Mouse (Mus musculus): ENCODE measurements around the gene Fam189a1. TPM values are rescaled to one million over a fixed set of nuclear protein-coding genes. Genes with fewer than 3 reads are reported as not detected.

Fam189a1 gene
- total RNA-seq, 2 experiments from 2014 or later, result 26.4 to 34.3 TPM

DNA sequence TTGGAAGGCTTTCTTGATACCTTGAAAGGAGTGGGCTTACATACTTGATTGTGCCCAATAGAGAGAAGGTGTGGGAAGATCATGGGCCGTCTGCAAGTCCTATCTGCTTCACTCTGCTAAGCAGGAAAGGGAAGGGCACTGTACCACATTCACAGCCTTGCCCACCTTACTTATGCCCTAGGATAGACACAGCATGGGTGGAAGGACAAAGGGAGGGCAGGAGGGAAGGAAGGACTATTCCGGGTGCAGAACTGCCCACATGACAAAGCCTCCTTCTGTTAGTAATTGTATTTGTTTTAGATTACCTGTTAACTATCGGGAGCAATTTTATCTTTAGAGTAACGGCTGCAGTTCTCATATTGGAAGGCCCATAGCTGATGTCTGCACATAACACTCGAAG is 108.7 kb downstream of the Fam189a1 start:
- intact Hi-C loops (cut with DNase I), result no loop called here
- DNase-seq, result no peak

DNA sequence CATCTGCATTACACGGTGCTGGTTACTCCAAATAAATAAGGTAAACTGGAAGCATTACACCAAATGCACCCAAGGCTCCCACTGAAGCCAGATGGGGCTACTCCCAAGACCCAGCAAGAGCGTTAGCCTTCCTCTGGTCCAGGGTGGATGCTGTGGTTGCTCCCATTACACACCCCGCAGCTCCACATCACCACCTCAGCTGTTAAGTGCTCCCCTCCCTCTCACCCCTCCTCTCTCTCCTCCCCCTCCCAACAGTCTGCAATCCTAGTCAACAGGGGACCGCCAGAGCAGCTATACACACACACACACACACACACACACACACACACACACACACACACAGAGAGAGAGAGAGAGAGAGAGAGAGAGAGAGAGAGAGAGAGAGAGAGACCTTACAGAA is 109.7 kb downstream of the Fam189a1 start:
- DNase-seq, result no peak
- intact Hi-C loops (cut with DNase I), result no loop called here

DNA sequence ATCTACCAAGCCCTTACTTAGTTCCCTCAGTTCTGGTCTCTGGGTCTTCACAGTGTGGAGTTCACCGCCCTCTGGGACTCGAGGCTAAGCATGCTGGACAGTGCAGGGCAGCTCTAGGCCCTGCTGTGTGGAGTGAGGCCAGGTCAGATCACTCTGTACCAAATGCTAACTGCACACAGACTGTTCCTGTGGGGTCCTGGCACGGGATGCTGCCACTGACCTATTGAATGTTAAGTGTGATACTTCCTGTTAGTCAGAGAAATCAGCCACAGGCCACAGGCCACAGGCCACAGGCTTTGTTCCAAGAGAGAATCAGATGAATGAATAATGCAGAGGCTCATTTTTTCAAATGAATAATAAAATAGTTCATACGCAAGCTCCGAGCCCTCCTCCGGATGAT is 112.1 kb downstream of the Fam189a1 start:
- peak; percentile 54 for DNase-seq
- intact Hi-C loops (cut with DNase I), result no loop called here

DNA sequence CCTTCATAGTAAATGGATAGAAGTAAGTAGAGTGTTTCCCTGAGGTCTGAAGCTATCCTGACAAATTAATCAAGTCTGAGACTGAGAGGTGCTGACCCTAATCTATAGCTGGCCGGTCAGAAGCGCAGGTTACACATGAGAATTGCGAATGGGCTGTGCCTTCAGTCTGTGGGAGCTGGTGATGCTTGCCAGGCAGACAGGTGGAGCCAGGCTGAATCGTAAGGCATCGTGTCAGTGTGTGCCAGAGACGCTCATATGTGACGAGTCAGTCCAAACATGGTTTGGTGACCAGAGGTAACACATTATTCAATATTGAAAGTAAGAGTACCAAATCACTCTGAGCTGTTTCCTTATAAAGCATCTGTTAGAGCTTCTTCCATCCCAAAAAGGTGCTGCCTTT is 115.3 kb downstream of the Fam189a1 start:
- DNase-seq, result no peak
- intact Hi-C loops (cut with DNase I), result no loop called here

DNA sequence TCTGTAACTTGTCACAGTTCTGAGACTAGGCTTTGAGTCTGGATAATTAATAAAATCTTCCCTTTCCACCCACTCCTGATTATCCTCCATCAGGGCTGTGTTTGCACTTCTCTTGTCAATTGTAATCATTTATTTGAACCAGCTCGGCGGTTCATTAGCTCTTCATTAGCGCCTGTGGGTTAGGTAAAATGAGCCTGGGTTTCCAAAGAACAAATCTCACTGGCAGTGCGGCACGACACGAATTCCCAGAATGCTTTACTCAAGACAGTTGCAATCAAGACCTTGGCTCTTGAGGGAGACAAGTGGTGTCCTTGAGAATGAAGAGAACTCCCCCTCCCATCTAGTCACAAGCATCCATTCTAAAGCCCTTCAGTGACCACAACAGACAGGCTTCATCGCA is 124.6 kb downstream of the Fam189a1 start:
- DNase-seq, result no peak
- intact Hi-C loops (cut with DNase I), result no loop called here

DNA sequence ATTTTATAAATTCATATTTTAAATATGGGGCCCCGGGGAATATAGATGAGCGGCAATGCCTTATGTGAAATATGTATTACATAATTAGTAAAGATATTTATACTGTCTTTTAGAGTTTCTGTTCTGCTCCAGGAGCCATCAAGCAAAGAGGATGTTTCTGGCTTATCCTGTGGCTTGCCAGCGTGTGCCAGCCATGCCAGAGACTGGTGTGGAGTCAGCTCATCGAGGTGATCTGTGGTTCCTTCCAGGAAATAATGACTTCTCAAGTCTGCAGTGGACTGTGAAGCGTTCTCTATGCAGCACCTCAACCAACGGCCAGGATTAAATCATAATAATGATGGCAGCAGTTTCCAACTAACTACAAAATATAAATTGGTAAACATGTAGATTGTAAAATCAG is 125.2 kb downstream of the Fam189a1 start:
- no peak for DNase-seq
- intact Hi-C loops (cut with DNase I), result no loop called here

DNA sequence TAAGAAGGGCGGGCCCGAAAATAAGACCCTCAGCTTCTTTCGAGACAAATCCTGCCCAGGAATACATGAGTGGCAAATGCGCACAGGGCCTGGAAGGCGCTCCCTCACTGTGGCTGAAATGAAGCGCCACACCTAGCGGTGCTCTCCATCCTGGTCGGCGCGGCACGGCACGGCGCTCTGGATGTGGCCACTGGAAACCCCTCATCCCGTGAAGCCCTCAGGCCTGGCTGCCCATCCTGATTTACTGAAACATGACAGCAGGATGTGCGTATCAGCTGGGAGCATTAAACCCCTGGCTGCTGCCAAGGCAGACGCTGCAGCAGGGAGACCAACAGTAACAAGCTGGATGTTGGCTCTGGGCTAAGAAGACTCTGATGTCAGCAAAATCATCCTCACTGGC is 126.4 kb downstream of the Fam189a1 start:
- DNase-seq, result peak; percentile 19
- intact Hi-C loops (cut with DNase I), result no loop called here

DNA sequence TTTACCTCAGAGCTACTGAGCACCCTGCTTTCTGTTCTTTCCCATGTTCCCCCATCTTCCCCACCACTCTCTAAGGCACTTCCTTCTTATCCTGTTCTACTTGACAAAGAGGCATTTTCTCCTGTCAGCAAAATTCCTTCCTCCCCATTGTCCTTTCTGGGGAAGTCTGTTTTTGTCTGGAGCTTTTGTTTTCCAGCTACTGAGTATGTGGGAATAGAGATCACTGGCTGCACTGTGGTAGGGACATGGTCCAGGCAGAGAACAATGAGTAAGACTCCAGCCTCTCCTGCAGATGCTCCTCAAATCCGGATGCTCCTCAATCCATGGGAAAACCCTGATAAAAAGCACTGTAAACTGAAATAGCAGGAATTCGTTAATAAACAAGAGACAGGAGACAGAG is 135.1 kb downstream of the Fam189a1 start:
- DNase-seq, result no peak
- intact Hi-C loops (cut with DNase I), result no loop called here

DNA sequence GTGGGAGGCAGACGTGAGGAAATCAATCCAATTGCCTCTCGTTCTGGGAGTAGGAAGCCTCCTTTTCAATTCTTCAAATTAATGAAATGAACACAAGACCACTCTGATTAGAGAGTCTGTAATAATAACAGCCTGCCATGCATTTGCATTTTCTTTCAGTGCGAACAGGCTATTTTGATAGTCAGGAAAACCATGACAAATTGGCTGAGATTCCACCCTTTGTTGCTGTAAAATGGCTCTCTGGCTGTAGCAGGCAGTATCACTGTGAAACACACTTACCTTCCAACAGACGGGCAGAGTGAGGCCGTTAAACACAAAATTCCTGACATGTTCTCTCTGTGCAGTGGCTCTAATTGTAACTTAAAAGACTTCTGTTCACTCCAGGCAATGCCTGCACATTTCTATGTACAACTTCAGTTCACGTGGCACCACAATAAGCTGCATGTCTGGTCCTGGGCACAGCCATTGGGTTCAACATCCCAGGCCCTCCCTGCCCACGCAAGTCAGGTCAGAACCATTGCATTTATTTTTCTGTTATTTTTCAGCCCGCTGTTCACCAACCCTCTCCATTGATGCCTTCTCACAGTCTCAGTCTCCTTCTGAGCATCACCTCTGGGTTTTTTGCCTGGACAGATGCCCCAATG is 138.2 kb downstream of the Fam189a1 start:
- DNase-seq, result no peak
- intact Hi-C loops (cut with DNase I), result no loop called here

DNA sequence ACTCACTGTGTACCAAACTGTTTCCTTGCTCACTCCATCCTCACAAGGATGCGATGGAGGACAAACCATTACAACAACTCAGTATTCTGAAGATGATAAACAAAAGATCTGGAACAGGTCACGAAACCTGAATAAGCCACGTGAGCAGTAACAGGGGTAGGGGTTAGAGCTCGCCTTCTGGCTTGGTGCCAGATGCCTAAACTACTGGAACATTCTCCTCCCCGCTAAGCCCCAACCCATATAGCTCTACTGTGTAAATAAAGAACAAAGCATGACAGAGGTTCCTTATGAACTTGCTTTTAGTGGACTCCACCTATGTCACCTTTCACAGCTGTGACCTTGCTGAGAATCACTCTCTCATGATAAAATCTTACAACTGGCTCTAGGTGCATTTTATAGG is 139.0 kb downstream of the Fam189a1 start:
- intact Hi-C loops (cut with DNase I), result no loop called here
- DNase-seq, result no peak

DNA sequence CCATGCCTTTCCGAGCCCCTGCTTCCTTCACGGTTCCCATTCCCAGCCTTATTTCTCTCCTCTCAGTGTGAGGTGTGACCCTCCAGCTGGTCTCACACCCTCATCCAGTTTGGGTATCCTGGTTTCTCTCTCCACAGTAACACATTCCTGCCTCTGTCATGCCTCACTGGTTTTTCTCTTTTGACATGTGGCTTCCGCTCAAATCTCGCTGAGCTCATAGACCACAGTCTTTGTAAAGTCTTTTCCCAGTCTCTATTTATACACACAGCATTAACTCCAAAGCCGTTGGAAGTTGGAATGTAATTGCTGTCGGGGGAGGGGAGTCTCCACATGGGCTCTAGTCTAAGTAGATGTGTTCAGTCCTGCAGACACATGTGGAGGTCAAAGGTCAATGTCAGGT is 145.2 kb downstream of the Fam189a1 start:
- intact Hi-C loops (cut with DNase I), result no loop called here
- DNase-seq, result peak; percentile 8

DNA sequence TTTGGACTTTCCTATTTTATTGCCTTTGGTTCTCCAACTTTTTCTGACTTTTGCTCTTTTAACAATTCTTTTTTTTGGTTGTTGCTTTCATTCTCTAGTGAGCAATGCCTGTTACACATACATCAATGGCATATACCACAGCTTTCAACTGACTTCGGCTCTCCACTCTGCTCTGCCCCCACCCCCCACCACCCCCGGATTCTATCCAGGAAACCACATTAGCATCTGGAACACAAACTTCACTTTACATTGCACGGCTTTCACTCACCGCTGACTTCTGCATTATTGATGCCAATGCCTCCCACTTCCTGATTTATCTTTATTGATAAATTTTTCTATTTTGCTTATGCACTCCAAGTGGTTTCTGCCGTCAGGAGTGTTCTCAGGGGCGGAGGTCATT is 146.1 kb downstream of the Fam189a1 start:
- no peak for DNase-seq
- intact Hi-C loops (cut with DNase I), result no loop called here

DNA sequence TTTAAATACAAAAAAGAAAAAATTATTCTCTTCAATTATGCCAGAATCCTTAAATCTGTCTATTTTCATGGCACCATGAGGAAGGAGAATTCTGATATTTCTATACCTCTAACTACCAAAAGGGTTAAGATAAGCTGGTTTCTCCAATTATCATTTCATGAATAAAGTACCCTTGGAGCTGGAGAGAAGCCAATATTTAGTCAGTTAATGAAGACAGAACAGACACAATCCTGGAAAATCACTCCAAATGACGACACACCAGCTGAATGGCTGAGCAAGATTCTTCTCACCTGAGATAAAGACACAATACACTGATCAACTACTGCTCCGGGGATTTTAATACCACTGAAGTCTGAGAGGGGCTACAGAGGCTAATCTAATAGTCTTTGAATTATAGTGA is 150.6 kb downstream of the Fam189a1 start:
- intact Hi-C loops (cut with DNase I), result no loop called here
- DNase-seq, result no peak

DNA sequence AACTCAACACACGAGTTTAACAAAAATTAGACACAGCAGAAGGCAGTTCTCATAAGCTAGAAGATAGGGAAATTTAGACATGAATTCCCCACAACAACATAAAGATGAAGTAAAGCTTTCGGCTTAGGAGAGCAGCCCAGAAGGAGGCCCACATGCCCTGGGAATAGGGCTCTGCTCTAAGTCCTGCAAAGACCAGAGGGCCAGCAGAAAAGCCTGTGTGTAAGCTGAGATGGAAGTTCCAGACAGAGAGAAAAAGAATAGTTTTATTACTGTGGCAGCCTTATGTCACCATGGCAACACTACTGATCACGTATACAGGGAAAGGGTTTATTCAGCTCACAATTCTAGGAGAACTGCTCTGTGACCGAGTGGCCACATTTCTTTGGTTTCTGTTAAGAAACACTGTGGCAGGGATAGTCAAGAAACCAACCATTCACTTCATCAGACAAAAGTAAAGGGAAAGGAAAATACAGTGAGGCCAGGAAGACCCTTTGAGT is 156.6 kb downstream of the Fam189a1 start:
- intact Hi-C loops (cut with DNase I), result no loop called here
- no peak for DNase-seq

DNA sequence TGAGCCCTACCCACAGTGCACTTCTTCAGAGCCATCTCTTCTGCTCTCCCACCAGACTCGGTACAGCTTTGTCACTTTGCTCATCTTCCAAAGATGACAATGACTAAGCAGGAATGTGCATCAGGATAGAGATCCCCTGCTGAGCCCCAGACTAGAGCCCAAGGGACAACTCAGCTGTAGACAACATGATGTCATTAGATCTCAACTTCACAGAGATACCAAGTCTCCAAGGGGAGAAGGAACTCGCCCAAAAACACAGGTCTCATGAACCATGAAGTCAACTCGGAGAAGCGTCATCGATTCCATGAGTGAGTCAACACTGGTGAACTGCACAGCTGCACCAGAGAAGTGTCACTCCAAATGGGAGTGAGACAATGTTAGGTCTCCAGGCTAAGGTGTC is 158.6 kb downstream of the Fam189a1 start:
- intact Hi-C loops (cut with DNase I), result no loop called here

DNA sequence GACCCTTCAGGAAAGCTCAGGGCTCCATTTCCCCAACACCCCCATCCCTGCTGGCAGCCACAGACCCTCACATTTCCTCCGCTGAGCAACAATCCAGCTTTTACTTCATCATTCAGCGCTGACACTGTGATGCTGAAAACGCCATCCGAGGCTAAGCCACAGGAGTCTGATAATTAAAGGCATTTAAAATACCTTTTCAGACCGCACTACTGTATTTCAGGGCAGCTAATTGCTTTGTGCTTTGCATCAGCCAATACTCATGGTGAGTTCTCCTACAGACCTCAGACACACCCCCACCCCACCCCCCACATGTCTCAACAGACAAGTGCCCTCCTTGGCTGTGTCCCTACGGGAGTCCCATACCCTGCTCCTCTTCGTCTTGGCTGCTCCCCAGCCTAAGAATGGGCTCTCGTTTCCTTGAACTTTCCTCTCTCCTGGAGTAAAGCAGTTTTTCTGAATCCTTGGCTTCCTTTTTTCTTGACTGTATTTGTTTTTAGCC is 160.4 kb downstream of the Fam189a1 start:
- DNase-seq, result no peak
- intact Hi-C loops (cut with DNase I), result no loop called here

More for the DNA sequence above, 158.6 kb downstream of the Fam189a1 start:
- DNase-seq, result no peak

DNA sequence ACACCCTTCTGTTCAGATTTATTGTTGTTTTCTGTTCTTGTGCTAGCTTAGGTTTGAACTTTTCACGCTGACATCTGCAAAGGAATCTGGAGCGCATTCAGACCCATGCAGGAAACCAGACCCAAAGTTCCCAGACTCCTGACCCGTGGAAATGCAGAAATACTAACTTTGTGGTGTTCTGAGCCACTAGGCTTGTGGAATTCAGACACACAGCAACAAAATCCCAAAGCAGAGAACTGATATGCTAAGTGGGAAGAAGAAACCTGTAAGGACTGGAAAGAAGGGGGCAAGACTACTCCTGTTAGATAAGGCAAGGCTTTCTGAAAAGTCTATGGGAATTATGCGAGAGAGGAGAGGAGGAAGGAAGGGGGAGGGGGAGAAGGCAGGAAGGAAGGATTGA is 167.0 kb downstream of the Fam189a1 start:
- no peak for DNase-seq

DNA sequence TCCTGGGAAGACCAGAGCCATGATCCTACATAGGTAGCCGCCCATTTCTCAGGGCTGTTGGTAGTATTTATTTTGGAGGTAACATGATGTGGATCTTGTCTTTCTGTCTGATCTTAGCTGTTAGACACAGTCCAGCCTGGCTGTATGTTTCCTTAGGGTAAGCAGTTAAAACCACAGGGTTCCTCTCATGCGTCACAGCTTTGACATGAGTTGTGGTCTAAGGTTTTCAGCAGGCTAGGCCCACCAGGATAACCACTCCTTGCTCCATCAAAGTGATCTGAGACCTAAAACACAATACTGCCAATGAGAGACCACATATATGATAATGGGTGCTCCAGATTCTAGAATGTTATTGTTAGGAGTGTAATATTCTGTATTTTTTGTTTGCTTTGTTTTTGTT is 168.4 kb downstream of the Fam189a1 start:
- intact Hi-C loops (cut with DNase I), result no loop called here
- no peak for DNase-seq

More for the DNA sequence above, 167.0 kb downstream of the Fam189a1 start:
- intact Hi-C loops (cut with DNase I), result no loop called here

DNA sequence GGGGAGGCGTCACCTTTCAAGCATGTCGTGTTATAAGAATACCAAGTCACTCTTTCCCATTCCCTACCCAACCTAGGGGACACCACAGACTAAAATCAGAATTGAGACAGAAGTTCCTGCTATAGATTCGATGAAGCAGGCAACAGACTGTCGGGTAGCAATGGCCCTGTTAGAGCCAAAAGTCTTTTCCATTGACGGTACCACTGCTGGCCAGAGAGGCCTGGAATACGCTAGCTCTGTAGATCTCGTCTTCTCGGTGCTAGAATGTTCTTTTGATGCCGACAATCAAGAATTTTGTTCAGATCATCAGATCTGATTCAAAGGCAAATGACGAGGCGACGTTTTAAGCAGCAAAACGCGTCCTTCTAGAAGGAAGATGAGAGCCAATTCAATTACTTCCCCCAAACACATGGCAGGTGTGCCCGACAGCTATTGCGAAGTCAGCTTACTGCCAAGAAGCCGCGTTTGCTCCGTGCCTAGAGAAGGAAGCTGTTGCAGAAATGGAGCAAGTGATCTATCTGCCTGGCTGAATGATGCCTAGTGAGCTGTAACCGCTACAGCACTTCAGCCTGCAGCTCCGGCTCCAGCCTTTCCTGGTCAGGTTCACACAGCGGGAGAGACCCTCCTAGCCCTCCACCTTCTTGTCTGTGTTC is 171.8 kb downstream of the Fam189a1 start:
- peak; percentile 67 for DNase-seq
- intact Hi-C loops (cut with DNase I), result no loop called here

DNA sequence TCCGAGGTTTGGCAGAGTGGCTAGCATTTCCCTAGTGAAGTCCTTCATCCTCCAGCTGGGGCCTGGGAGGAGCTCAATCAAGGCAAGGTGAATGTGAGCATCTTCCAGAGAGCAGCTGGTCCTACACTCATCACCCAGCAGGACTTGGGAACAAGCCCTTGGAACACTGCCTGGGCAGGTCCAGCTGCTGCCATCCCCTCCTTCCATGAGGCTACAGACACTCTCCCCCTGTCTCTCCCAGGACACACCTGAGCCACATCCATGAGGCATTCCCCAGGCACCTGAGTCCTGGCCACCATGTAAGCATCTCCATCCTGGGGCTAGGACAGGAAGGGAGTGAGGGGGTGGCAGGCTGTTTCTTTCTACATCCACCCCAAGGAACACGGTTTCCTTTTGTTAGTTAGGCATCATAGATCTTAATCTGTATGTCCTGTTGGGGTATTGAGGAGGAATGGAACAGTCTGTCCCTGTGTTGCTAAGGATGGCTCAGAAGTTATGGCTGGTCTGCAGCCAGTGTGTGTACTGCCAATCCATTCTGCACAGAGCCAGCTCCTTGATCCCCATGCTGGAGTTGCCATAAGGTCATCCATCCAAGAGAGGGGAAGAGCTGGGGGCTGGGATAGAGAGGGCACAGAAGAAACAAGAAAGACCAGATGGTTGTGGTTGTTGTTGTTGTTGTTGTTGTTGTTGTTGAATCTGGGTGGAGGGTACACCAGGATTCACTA is 174.7 kb downstream of the Fam189a1 start:
- intact Hi-C loops (cut with DNase I), result no loop called here
- DNase-seq, result peak; percentile 93

DNA sequence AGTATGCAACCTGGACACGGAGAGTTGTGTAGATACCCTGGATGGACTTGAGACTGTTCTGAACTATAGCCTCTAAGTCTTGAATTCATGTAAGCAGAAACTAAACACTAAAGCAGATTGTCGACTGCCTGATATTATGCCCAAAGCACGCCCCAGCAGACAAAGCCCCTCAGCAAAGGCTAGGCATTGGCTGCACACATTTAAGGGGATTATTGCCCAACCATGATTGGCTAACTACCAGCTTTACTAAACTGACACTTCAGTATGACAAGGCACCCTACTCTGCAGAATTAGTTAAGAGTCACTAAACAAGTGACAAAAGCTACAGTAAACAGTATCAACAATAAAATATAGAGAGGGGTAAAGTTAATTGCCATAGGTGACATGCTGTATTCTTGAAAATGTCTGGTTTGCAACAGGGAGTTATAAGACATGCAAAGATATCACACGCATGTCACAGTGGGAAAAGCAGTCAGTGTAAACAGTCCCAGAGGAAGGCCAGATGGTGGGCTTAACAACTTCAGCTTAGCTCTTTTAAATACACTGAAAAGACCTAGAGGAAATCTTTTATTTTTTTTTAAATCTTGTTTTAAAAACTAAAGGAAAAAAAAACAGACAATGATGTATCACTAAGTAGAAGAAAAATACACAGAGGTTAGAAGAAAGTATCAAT is 182.6 kb downstream of the Fam189a1 start:
- intact Hi-C loops (cut with DNase I), result no loop called here
- DNase-seq, result peak; percentile 22
